Mouse (Mus musculus) thymus, adult 18-20 months (tissue): ENCODE data around the gene Sf3b6.

ENCODE experiments used
- DNase-seq, 2 experiments: peaks; one replicate each; pipeline ENCODE4 v3.0.0; 2022; ENCODE audit warnings: mixed read lengths in 2 of 2

The Sf3b6 gene

GRCm38 (mm10) chr12:4841392-4841887 lies 24.1 kb downstream of the Sf3b6 start, which contains the start of gene Fkbp1b:
TSS of gene Fkbp1b (minus strand) at chr12:4841591.
- peak; percentile 30 to 38 for DNase-seq

- DNase-seq, result no peak
These were observed 25.1 kb downstream of the Sf3b6 start for GRCm38 (mm10) chr12:4842456-4842855.

- DNase-seq, result peak; percentile 79 to 85
These were observed 25.7 kb downstream of the Sf3b6 start, which contains the start of gene Wdcp for GRCm38 (mm10) chr12:4842890-4843597. TSS of gene Wdcp (plus strand) at chr12:4843303.

GRCm38 (mm10) chr12:4843741-4844140 lies 26.4 kb downstream of the Sf3b6 start:
- peak in 1 of 2 experiments; percentile 24 for DNase-seq

GRCm38 (mm10) chr12:4856160-4856559 lies 38.8 kb downstream of the Sf3b6 start:
- no peak for DNase-seq

- DNase-seq, result no peak
These were observed 39.5 kb downstream of the Sf3b6 start for GRCm38 (mm10) chr12:4856834-4857233.

GRCm38 (mm10) chr12:4859241-4859914 lies 42.0 kb downstream of the Sf3b6 start:
- DNase-seq, result no peak

GRCm38 (mm10) chr12:4862672-4863071 lies 45.3 kb downstream of the Sf3b6 start:
- DNase-seq, result no peak

GRCm38 (mm10) chr12:4863654-4864337 lies 46.5 kb downstream of the Sf3b6 start:
- DNase-seq, result no peak

GRCm38 (mm10) chr12:4864338-4864690 lies 47.0 kb downstream of the Sf3b6 start:
- DNase-seq, result no peak

- DNase-seq, result no peak
These were observed 51.6 kb downstream of the Sf3b6 start for GRCm38 (mm10) chr12:4868924-4869323.

- DNase-seq, result no peak
These were observed 53.9 kb downstream of the Sf3b6 start for GRCm38 (mm10) chr12:4871260-4871659.

- DNase-seq, result no peak
These were observed 54.9 kb downstream of the Sf3b6 start for GRCm38 (mm10) chr12:4872273-4872672.

GRCm38 (mm10) chr12:4872983-4873477 lies 55.7 kb downstream of the Sf3b6 start:
- DNase-seq, result no peak

GRCm38 (mm10) chr12:4873531-4873930 lies 56.2 kb downstream of the Sf3b6 start:
- no peak for DNase-seq

- peak; percentile 54 to 66 for DNase-seq
These were observed 57.0 kb downstream of the Sf3b6 start, which contains the start of gene Mfsd2b for GRCm38 (mm10) chr12:4874161-4874927. TSS of gene Mfsd2b (minus strand) at chr12:4874359.

GRCm38 (mm10) chr12:4875623-4876022 lies 58.3 kb downstream of the Sf3b6 start:
- DNase-seq, result no peak
